Mouse (Mus musculus) ES-Bruce4 (cell line): ENCODE data around the gene Gm4737.

Experiments used
- CTCF ChIP-seq: IDR thresholded peaks from one replicate; pipeline ENCODE4 v1.8.1; 2011; ENCODE audit warnings: low read depth, low read length
- EP300 ChIP-seq: IDR thresholded peaks from 2 replicates; pipeline ENCODE4 v1.6.1; 2011; ENCODE audit warnings: low read depth, low read length; ENCODE audit not compliant: insufficient read depth
- POLR2A ChIP-seq: IDR thresholded peaks from one replicate; pipeline ENCODE4 v1.8.1; 2011; ENCODE audit warnings: low read length; ENCODE audit not compliant: insufficient read depth

GRCm38 (mm10) chr16:46151141-46151540, 3.7 kb downstream of the Gm4737 start:
- no peak for TF ChIP-seq EP300
- no peak for TF ChIP-seq POLR2A
- TF ChIP-seq CTCF = no peak
